Mouse (Mus musculus) embryonic facial prominence, embryonic 10.5 days (tissue): ENCODE data around the gene Ubtd2. TPM values are rescaled to one million over a fixed set of nuclear protein-coding genes. Genes with fewer than 3 reads are reported as not detected.
"Not testable (repeated sequence)": the region's sequence is repeated elsewhere in the genome, so short reads cannot be mapped to it uniquely, and the experiment has no call there.

Experiments
- DNase-seq: peaks from one replicate; pipeline ENCODE4 v3.0.0-alpha.2; 2017; ENCODE audit warnings: low spot score
- H3K27ac ChIP-seq: fragments of 300-500 bp; sonication (generic); replicated peaks from 2 replicates; pipeline ENCODE4 v1.5.1; 2016; ENCODE audit warnings: mild to moderate bottlenecking
- H3K27me3 ChIP-seq: fragments of 300-500 bp; sonication (generic); replicated peaks from 2 replicates; pipeline ENCODE4 v1.6.1; 2016; ENCODE audit warnings: low read depth, mild to moderate bottlenecking; ENCODE audit not compliant: poor library complexity, severe bottlenecking
- H3K36me3 ChIP-seq: fragments of 300-500 bp; sonication (generic); replicated peaks from 2 replicates; pipeline ENCODE4 v1.6.1; 2016; ENCODE audit warnings: mild to moderate bottlenecking, moderate library complexity
- H3K4me1 ChIP-seq: fragments of 300-500 bp; sonication (generic); 2 replicates; pipeline ENCODE4 v1.6.1; 2016
- H3K4me3 ChIP-seq: fragments of 300-500 bp; sonication (generic); 2 replicates; pipeline ENCODE4 v1.5.1; 2016; ENCODE audit warnings: mild to moderate bottlenecking, moderate library complexity
- H3K9me3 ChIP-seq: fragments of 300-500 bp; sonication (generic); 2 replicates; pipeline ENCODE4 v1.6.1; 2016; ENCODE audit warnings: mild to moderate bottlenecking
- WGBS: fragments of 180-500 bp; shearing (Covaris S2); methylation state at CpG from one replicate; pipeline ENCODE4 v1.1.7; 2016; 5-methylcytosine and 5-hydroxymethylcytosine counted together
- polyA plus RNA-seq: library from polyadenylated mRNA; unstranded; fragments of >200 nt; fragmentation: Nextera tagmentation; extraction: Ambion mirVana; gene quantifications from 2 replicates; pipeline ENCODE4 v1.2.1, GENCODE M21; 2016

The Ubtd2 gene
- polyA plus RNA-seq, 1 experiment from 2014 or later, result 84.0 TPM

DNA sequence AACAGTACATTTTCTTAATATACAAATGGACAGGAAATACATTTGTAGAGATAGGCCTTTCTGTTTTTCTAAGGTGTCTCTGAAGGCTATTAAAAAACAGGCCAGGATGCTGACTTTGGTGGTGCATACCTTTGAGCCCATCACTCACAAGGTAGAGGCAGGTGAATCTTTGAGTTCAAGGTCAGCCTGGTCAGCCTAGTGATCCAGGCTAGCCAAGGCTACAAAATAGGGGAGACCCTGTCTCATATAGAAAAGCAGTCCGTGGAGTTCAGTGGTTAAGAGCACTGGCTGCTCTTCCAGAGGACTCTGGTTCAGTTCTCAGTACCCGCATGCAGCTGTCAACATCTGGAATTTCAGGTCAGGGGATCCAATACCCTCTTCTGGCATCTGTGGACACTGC is 48.5 kb downstream of the Ubtd2 start:
- 94% methylated on average over 2 of the region's 2 CpGs for WGBS
- Histone ChIP-seq H3K27ac (no peak overlapping the region), H3K27me3 (no peaks in the 10 kb centered on the region), H3K9me3 (no peaks in the 10 kb centered on the region), H3K4me3 (no peak overlapping the region), H3K4me1 (no peaks in the 10 kb centered on the region), H3K36me3 (peaks cover 48% of the 10 kb centered on the region)
- no peak for DNase-seq

DNA sequence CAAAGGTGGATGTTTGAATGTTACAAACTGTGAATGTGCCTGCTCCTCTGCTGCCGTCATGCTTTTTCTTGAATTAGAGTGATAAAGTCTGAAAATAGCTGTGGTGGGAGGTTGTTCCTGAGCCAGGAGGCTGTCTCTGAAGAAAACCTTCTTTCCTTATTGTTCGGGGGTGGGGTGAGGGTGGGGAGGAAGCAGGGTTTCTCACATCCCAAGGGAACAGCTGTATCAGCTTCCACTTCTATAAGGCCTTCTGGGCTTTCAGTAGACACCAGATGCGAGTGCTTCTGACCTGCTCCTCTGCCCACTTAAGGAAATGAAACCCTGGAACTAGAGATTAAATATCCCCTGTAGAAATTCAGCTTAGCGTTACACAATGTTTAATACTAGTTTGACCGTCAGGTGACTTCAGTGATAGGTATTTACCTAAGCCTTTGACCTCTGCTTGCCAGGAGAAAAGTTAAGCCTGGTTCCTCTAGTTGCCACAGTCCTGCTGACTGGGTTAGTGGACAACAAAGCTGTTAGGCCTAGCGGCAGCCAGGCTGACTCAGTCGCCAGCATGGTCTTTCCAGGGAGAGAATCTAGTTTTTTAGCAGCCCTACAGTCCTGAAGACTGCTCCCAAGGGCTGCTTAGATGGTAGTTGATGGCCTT is 50.0 kb downstream of the Ubtd2 start:
- 80% methylated on average over 7 of the region's 7 CpGs for WGBS
- Histone ChIP-seq H3K36me3 (peaks cover 40% of the 10 kb centered on the region), H3K9me3 (no peaks in the 10 kb centered on the region), H3K27ac (no peak overlapping the region), H3K4me3 (no peak overlapping the region), H3K4me1 (no peaks in the 10 kb centered on the region), H3K27me3 (no peaks in the 10 kb centered on the region)
- DNase-seq, result no peak

DNA sequence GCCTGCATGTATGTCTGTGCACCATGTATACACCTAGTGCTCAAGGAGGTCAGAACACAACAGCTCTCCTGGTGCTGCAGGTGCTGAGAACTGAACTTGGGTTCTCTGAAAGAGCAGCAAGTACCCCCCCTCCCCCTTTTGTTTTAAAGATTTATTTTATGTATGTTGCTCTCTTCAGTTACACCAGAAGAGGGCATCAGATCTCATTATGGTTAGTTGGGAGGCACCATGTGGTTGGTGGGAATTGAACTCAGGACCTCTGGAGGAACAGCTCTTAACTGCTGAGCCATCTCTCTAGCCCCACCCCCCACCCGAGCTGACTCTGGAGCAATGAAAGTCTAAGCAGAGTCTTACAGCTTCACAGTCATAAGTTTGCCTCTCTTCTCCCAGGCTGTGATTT is 55.8 kb downstream of the Ubtd2 start:
- no peak for DNase-seq
- no peaks in the 10 kb centered on the region for H3K27me3 ChIP-seq
- H3K27ac ChIP-seq, result no peak overlapping the region
- 0 out of 2 replicates have a peak, but pooled peaks cover 5% of the 10 kb centered on the region for H3K4me1 ChIP-seq
- no peak overlapping the region for H3K4me3 ChIP-seq
- 76% methylated on average over 1 of the region's 1 CpGs for WGBS
- no peaks in the 10 kb centered on the region for H3K9me3 ChIP-seq
- H3K36me3 ChIP-seq, result peaks cover 15% of the 10 kb centered on the region

DNA sequence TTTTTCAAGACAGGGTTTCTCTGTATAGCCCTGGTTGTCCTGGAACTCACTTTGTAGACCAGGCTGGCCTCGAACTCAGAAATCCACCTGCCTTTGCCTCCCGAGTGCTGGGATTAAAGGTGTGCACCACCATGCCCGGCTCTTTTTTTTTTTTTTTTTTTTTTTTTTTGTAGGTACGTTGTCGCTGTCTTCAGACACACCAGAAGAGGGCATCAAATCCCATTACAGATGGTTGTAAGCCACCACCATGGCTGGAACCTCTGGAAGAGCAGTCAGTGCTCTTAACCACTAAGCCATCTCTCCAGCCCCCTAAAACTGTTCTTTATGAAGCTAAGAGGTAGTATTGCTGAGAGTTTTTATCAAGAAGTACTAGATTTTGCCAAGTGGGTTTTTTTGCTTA is 59.7 kb downstream of the Ubtd2 start:
- WGBS, result 85% methylated on average over 5 of the region's 5 CpGs
- H3K4me3 ChIP-seq, H3K27ac ChIP-seq, H3K4me1 ChIP-seq, H3K27me3 ChIP-seq, H3K9me3 ChIP-seq, DNase-seq: not testable (repeated sequence)
- peaks cover 46% of the 10 kb centered on the region for H3K36me3 ChIP-seq

DNA sequence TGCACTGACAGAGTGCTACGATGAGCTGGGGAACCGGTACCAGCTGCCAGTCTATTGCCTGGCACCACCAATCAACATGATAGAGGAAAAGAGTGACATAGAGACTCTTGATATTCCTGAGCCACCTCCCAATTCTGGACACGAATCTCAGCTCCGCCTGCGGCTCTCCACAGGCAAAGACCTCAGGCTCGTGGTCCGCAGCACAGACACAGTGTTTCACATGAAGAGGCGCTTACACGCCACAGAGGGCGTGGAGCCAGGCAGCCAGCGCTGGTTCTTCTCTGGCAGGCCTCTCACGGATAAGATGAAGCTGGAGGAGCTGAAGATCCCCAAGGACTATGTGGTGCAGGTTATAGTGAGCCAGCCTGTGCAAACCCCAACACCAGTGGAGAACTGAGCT is 60.9 kb downstream of the Ubtd2 start:
- WGBS, result 94% methylated on average over 12 of the region's 12 CpGs
- no peak overlapping the region for H3K27ac ChIP-seq
- H3K4me1 ChIP-seq, result 0 out of 2 replicates have a peak, but pooled peaks cover 5% of the 10 kb centered on the region
- H3K27me3 ChIP-seq, result no peaks in the 10 kb centered on the region
- H3K36me3 ChIP-seq, result peaks cover 54% of the 10 kb centered on the region
- no peaks in the 10 kb centered on the region for H3K9me3 ChIP-seq
- no peak overlapping the region for H3K4me3 ChIP-seq
- DNase-seq, result no peak

DNA sequence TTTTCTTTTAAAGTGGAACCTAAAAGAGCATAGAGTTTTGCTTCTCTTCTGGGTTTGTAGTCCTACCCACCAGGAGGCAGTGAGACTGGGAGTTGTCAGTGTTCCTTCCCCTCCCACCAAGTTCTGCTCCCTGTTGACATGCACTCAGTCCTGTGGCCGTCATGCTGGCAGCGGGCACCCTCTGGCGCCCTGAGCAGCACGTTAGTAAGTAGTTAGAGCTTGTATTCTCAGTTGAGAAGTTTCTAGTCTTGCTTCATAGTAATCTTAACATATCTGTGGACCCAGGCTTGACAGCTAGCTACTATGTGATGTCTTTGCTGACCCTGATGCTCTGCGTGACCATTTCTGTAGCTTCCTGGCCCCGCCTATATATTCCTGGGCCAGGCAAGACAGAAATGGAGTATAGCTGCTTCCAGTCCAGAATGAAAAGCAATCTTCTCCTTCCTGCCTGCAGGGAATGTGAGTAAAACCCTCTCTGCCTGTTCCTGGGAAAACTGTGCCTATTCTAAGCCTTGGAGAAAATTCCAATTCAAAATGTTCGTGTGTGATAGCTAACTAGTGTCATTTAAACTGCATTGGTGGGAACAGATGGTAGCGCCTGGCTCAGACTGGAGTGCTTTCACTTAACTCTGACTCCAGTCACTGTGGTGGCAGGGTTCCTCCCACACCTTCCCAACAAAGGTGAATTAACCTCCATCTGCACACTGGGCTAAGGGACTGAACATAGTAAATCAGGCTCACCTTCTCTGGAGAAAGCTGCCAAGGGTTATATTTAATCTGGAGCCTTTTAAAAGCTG is 61.9 kb downstream of the Ubtd2 start:
- Histone ChIP-seq H3K9me3 (no peaks in the 10 kb centered on the region), H3K27ac (no peak overlapping the region), H3K27me3 (no peaks in the 10 kb centered on the region), H3K4me3 (no peak overlapping the region), H3K36me3 (peaks cover 51% of the 10 kb centered on the region), H3K4me1 (no peaks in the 10 kb centered on the region)
- WGBS, result 89% methylated on average over 8 of the region's 8 CpGs
- no peak for DNase-seq

DNA sequence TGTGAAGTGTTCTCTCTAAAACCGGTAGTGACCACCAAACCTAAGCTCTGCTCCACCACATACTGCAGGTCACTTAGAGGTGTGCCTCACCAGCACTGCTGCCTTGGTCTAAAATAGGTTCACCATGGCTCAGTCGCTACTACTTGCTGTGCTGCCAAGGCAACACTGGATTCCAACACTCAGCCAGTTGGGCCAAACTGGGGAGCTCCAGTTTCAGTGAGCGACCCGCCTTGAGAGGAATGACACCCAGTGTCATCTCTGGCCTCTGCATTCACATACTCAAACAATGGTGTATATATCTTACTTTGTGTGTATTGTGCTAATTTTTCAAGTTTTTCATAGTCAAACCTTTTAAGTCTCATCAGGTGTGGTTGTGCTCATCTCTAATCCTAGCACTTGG is 63.6 kb downstream of the Ubtd2 start:
- Histone ChIP-seq H3K4me1 (no peaks in the 10 kb centered on the region), H3K27ac (no peak overlapping the region), H3K9me3 (no peaks in the 10 kb centered on the region), H3K27me3 (no peaks in the 10 kb centered on the region), H3K4me3 (no peak overlapping the region), H3K36me3 (peaks cover 53% of the 10 kb centered on the region)
- DNase-seq, result no peak
- WGBS, result 89% methylated on average over 4 of the region's 4 CpGs

DNA sequence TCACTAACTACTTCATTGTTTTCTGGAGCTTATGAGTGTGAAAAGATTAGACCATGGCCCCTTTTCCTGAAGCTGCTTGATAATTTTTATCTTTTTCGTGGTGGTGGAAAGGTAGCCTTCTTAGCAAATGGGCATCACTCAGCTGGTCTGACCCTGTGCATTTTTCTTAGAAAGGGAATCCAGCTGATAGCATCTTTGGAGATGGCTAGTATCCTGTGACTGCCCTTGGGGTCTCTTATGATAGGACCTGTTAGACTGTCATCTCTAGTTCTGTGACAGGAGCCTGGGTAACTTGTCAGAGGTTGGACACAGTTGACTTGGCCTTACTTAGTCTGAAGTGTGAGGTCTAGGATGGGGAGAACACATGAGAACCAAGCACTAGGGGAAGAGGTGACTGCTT is 64.2 kb downstream of the Ubtd2 start:
- Histone ChIP-seq H3K27ac (no peak overlapping the region), H3K4me3 (no peak overlapping the region), H3K36me3 (peaks cover 59% of the 10 kb centered on the region), H3K4me1 (no peaks in the 10 kb centered on the region), H3K9me3 (no peaks in the 10 kb centered on the region), H3K27me3 (no peaks in the 10 kb centered on the region)
- WGBS, result 91% methylated on average over 1 of the region's 1 CpGs
- no peak for DNase-seq

DNA sequence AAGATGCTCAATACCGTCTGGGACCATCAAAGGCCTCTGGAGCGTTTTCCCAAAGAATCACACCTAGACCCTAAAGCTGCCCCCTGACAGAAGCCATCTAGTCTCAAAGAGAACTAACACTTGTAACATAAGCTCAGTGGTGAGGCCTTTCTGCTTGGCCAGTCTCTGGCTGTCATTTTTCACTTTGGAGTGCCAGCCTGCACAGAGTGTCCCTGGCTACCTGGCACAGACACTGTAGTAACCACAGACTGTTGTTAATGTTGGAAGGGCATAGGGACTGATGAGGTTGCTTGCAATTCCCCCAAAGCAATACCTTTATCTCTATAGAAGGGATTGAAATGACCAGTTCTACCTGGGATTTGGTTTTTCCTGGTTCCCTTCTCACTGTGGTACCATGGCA is 66.1 kb downstream of the Ubtd2 start:
- Histone ChIP-seq H3K27me3 (no peaks in the 10 kb centered on the region), H3K9me3 (no peaks in the 10 kb centered on the region), H3K4me1 (no peaks in the 10 kb centered on the region), H3K27ac (no peak overlapping the region), H3K36me3 (peaks cover 66% of the 10 kb centered on the region), H3K4me3 (no peak overlapping the region)
- 87% methylated on average over 2 of the region's 2 CpGs for WGBS
- DNase-seq, result no peak

DNA sequence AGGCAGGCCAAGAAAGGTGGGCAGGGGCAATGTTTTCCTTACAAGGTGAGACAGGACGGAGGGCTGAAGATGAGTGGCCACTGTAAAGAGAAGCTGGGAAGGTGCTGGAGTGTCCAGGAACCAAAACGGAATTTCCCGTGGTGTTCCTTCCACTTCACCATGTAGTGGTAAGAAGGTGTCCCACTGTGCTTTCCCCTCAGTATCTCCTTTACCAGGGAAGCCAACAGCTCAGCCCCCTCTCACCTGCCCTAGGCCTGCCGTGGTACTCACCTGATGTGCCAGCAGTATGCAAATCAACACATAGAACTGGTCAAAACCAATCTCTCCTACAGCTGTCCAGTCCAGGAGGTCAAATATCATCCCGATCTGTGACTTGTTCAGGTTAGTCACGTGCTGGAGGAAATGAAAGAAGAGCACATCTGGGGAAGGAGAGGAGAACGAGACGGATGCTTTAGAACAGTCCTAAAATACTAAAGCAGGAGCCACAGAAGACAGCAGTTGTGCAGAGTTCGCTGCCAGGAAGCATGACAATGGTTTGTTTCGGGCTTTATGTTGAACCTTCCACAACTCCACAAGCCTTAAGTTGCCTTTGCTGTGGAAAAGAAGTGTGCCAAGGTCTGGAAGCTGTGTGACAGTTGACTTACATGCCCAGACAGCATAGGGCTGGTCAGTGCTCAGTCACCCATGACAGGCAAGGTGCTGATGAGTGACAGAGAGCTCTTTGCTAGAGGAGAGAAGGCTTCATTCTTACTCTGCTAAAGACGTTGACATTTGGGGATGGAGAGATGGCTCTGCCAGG is 69.2 kb downstream of the Ubtd2 start:
- H3K4me3 ChIP-seq, result no peak overlapping the region
- no peaks in the 10 kb centered on the region for H3K4me1 ChIP-seq
- H3K9me3 ChIP-seq, result no peaks in the 10 kb centered on the region
- H3K36me3 ChIP-seq, result peaks cover 50% of the 10 kb centered on the region
- DNase-seq, result no peak
- no peaks in the 10 kb centered on the region for H3K27me3 ChIP-seq
- H3K27ac ChIP-seq, result no peak overlapping the region
- WGBS, result 82% methylated on average over 11 of the region's 11 CpGs

DNA sequence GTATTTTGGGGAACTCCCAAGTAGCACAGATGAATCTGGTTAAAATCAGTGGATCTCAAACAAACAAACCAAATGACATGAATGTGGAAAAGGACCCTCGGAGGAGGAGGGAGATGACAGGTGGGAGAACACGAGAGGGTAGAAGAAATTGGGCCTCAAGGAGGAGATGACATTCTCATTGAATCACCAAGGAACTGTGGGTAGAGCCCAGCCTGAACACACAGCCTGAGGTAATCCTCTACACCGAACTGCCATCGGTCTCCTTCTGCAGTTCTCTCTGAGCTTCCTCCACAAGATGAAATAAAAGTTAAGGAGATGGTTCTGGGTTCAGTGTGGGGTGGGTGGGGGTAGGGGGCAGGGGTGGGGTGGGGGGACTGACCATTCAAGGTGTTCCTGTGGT is 71.8 kb downstream of the Ubtd2 start:
- no peak for DNase-seq
- H3K36me3 ChIP-seq, result peaks cover 31% of the 10 kb centered on the region
- no peaks in the 10 kb centered on the region for H3K9me3 ChIP-seq
- peaks cover 15% of the 10 kb centered on the region for H3K27me3 ChIP-seq
- H3K4me3 ChIP-seq, result no peak overlapping the region
- H3K27ac ChIP-seq, result no peak overlapping the region
- peaks cover 2% of the 10 kb centered on the region; the same call in 1 of the 2 replicates for H3K4me1 ChIP-seq
- 91% methylated on average over 4 of the region's 4 CpGs for WGBS

DNA sequence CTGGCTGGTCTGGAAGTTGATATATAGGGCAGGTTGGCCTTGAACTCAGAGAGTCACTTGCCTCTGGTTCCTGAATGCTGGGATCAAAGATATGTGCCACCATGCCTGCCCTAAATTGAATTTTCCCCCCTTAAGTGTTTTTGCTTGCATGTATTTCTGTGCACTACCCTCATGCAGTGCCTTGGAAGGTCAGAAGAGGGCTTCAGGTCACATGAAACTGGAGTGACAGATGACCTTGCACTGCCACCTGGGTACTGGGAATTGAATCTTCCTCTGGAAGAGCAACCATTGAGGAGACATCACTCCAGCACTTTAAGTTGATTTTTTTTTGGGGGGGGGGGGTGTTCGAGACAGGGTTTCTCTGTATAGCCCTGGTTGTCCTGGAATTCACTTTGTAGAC is 75.0 kb downstream of the Ubtd2 start:
- H3K4me3 ChIP-seq, result no peak overlapping the region
- peaks cover 32% of the 10 kb centered on the region for H3K4me1 ChIP-seq
- no peak overlapping the region for H3K27ac ChIP-seq
- WGBS, result 79% methylated on average over 1 of the region's 1 CpGs
- H3K36me3 ChIP-seq, result peaks cover 15% of the 10 kb centered on the region
- no peaks in the 10 kb centered on the region for H3K9me3 ChIP-seq
- DNase-seq, result no peak
- H3K27me3 ChIP-seq, result peaks cover 45% of the 10 kb centered on the region
